Mouse (Mus musculus) layer of hippocampus, adult 8-10 months (tissue): ENCODE measurements around the gene Icos. TPM values are rescaled to one million over a fixed set of nuclear protein-coding genes. Genes with fewer than 3 reads are reported as not detected.

Experiments
- DNase-seq, 2 experiments: peaks; one replicate each; pipeline ENCODE4 v3.0.0; 2022; ENCODE audit warnings: low spot score in 2 of 2
- total RNA-seq, 4 experiments: library from RNA; stranded (reverse); gene quantifications; 2 replicates each; pipeline ENCODE4 v1.2.4; 2022

Gene Icos
- total RNA-seq, 4 experiments from 2014 or later, result 0.11 to 0.32 TPM; not detected in 2

DNA sequence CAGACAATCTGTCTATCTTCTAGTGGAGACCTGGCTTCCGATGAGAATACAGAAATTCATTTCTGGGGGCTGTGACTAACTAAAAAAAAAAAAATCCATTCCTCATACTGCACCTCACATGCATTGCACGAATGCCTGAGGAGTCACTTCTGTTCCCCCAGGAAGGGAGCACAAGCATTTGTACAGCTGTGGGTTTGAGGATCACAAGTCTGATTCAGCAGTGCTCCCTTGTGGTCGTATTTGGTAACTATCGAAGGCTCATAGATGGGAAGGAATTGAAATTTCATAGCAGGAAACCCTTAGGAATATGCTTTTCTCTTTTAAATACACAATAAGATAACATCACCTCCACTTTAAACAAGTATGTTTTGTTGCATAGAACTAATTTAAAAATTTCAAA is 16.6 kb upstream of the Icos start:
- DNase-seq, result peak in 1 of 2 experiments; percentile 57

DNA sequence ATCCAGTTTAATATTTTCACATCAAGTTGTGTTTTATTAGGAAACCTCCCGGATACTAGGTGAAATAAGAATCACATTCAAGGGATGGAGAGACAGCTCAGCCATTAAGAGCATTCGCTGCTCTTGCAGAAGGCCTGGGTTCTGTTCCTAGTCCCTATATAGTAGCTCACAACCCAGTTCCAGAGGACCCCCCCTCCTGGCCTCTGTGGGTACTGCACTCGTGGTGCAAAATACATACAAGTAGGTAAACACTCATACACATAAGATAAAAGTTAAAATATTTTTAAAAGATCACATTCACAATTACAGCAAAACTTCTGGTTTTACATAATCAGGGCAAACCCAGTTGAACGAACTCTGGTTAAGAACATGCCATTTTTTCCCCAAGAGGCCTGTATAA is 15.6 kb upstream of the Icos start:
- no peak for DNase-seq

DNA sequence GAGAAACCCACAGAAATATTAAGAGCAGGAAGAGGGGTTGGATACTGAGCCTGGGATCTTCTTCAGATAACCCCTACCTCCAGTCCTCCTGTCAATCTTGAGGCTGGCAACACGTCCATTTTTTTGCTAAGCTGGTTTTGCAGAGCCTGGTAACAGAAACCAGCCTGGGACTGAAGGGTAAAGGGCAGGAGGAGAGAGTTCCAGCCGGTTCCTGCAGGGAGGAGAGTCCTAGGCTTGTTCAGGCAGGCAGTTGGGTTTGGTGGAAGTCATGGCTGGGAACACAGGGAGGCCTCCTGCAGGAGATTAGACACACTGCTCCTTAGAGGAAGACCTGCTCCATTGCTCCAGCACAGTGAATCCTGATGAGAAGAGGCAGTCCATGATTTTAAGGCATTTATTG is 10.2 kb upstream of the Icos start:
- DNase-seq, result no peak

DNA sequence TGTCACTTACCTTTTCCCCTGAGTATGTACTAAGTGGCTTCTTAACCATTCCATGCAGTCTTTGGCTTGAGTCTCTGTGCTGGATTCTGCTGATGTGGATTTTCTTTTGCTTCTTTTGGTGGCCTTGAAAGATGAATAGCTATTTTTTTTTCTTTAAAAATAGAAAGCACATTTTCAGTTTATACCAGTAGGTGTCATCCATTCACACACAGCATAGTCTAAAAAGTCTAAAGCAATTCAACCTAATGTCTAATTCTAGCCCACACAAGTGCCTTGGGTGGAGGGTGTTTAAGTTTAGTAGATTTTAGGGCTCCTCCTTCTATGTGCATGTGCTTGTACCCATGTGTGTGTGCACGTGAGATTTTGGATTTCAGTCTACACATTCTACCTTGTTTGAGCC is 6.9 kb upstream of the Icos start:
- no peak for DNase-seq

DNA sequence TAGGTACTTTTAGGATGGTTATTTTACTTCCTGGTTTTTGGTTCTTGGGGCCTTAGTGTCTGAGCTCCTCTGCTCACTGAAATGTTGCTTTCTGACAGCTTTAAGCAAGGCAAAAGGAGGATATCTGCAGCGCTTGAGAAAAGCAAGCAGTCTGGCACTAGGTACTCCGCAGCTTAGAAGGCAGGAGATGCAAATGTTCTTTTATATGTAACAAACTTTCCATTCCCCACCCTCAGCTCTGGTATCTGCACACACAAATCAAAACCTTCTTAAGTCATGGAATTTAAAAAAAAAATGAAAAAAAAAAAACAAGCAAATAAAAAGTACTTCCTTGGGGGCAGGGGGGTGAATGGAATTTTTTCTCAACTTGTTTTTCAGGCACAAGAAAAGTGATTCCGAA is 3.5 kb upstream of the Icos start:
- DNase-seq, result no peak

DNA sequence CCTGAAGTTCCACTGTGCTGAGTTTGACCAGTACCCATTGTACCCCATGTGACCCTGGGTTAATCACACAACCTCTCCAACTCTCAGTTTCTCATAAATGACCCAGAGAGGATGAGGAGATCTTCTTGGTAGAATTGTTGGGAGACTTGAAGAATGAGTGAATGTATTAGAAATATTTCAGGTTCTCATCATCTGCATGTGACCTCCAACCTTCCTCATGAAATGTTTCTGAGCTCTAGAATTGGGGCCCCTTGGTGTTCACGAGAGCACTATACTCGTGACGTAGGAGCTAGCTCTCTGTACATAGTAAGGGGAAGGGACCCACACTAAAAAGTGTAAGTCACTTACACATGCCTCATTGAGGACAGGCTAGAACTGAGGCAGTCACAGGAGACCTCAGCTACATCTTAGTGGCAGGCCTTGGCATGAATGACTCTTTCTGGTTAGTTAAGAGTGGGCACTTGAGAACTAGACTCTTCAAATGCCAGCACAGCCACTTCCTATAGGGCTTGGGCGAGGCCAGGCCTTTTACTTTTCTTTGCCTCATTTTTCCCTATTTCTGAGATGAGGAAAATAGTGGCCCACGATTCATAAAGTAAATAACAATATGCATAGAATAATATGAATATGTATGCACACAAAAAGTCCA is 2.0 kb upstream of the Icos start:
- DNase-seq, result no peak

DNA sequence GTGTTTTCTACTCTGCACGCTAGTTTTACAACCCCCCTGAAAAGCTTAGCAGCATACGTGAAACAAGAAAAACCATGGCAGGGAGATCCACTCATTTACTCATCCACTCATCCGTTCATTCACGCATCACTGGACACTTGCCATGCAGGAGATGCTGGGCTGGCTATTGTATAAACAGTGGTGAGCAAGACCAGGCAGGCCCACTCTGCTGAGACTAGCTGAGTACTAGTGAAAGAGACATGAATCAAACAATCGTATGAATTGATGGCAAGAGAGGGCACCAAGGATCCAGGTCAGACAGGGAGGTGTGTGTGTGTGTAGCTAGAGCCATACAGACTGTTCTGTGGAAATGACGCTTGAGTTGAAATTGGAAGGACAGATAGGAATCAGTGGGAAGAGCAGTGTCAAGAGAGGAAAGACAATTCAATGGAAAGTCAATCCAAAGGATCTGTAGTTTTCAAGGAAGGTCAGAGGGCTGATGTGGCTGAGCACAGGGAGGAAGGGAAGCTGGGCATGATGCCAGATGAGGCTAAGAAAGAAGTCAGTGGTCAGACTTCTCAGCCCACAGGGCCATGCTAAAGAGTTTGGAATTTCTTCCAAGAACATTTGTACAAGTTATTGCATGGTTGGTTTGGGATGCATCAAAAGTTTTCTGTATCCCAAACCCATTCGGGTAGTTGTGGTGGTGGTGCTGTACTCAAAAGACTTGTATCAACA is 1.6 kb downstream of the Icos start:
- no peak for DNase-seq

DNA sequence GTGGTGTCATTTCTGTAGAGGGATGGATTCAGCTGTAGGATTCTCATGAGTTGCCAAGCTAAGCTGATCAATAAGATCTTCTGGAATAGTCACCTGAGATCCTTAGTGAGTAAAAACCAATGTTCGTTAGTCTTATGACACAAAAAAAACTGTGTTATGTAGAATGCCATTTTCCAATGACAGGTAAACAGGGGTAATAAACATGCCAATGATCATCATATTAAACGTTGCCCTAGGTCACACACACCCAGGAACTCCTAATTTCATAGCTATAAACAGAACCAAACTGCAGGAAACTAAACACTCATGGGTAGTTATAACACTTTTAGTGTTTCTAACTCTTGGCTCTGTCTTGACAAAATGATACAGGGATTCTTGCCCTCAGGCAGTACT is 2.1 kb downstream of the Icos start:
- no peak for DNase-seq

DNA sequence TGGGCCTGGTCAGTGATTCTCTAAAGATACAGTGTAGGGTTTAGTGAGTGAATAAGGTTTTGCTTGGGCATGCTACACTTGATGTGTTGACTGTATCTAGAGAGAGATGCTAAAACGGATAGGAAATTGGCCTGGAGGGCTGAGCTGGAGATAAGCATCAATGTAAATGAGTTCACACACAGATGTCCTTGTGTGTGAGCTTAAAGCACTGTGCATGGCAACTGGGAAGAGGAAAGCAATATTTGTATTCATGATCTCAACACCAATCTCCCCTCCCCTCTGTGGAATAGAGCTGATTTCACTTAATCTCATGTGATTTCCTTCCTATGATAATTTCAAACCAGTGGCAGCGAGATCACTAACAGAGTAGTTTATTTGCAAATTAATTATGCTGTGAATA is 7.3 kb downstream of the Icos start:
- no peak for DNase-seq

DNA sequence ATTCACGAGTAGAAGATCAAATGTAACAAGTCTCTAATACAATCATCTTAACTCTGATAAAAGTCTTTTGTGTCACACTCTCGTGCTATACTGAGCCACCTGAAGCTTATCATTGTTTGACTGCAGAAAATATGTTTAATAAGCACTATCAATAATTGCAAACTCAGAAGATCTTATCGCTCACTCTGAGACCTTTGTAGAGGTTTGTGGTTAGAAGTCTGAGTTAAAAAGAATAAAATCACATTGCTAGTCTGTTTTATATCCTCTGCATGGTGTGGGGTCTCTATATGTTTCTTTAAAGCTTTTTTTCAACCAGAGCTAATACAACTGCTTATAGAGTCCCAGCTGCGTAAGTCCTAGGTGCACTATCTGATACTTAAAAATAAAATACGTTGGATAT is 8.4 kb downstream of the Icos start:
- no peak for DNase-seq

DNA sequence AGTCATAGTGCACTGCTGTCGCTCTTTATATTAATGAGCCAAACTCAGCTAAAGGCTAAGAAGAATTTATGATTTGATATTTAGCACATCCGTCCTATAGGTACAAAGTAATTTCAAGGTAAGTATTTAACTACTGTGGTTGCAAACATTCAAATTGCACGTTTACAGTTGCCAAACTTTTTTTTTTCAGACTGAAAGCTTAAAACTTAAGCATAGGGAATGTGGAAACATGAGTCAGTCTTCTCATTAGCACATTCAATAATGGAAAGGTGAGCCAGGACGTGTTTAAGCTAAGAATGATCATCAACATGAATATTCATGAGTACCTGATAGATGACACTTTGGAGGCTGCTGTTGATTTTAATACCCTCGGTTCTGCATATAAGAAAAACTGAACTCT is 11.4 kb downstream of the Icos start:
- no peak for DNase-seq

DNA sequence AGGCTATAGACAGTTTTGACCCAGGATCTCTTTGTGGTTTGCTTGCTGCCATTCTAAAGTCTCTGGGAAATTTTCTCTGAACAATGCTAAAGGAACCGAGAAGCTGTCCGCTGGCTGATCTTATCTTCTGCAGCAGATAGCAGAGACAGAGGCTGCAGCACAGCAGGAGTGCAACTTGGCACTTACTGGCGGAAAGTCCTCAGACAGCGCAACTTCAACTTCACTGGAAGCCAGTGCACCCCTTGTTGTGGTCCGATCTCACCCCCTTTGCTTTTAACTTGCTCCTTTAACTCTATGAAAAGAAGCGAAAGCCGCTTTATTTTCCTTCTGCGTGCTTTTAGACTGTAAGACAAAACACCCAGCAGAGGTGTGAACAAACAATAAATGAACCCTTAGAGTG is 12.6 kb downstream of the Icos start:
- no peak for DNase-seq

DNA sequence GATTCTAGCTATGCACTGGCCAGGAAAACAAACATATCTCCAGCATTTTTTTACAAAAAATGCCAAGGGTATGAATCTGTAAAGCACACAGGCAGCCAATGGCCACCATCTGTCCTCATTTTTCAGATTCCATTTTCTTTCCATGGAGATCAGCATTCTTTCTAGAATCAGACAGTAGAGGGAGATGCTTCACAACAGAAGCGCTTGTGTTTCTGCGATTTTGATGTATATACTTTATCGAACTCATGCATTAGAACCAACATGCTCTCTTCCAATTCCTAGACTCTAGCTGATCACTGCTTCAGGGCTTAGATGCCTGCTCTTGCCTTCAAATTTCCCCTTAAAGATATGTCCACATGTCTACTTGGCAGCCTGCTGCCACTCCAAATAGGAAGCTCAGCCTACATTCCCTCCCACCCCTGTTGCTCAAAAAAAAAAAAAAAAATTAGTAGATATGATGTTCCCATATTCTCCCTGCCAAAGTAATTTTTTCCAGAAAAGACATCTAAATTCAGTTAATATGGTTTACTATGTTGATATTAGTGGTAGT is 20.4 kb downstream of the Icos start:
- DNase-seq, result peak in 1 of 2 experiments; percentile 9

DNA sequence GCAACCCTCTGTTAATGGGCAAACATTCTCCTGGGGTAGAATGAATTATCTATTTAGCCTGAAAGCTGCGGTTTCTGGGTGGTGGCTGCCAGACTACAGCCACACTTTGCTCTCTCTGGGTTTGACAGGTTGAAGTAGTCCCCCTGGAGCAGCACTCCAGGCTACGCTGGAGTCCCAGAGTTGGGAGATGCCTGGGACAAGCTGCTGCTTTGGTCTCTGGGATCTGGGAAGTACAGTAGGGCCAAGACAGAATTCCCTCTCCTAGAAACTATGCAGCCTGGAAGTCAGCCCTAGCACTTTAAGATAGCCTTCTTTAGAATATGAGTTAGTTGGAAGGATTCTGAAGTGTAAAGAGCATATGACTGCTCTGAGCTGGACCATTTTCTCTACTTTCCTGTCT is 21.0 kb downstream of the Icos start:
- no peak for DNase-seq

DNA sequence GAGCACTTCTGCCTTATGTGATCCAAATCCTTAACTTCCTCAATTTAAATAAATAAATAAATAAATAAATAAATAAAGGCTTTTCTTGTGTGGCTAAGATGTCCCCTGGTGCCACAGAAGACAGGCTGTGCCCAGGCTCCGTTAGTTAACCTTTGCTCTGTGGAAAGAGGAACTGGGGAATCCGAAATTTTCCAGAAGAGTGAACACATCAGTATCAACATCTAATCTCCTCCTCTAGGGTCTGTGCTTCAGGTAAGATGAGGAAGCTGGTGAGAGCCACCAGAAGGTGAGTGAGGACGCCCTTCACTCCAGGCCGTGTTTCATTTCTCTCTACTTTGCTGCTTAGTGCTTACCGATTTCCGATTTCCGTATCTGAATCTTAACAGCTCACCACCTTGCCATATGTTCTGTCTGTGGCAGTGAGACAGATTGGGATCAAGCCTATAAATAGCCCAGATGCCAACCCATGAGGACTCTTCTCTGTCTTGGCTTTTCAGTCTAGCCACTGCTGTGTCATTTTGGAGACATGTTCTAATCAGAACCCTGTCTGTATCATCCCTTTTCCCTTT is 24.1 kb downstream of the Icos start:
- DNase-seq, result no peak

DNA sequence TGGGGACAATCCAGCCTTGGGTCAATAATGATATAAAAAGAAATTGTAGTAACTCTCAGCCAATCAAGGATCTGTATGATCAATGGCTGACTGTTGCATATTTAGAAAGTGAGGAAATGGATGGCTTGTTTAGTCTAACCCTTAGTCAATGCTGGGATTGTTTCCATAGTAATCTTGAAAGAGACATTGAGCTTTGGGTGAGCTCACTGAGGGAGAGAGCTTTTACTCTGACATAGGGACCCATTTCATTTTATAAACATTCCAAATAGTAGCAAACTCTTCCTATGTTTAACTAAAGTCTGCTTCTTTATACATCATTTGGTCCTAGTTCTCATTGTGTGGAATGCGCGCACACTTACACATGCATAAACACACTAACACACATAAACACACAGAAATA is 28.5 kb downstream of the Icos start:
- no peak for DNase-seq

DNA sequence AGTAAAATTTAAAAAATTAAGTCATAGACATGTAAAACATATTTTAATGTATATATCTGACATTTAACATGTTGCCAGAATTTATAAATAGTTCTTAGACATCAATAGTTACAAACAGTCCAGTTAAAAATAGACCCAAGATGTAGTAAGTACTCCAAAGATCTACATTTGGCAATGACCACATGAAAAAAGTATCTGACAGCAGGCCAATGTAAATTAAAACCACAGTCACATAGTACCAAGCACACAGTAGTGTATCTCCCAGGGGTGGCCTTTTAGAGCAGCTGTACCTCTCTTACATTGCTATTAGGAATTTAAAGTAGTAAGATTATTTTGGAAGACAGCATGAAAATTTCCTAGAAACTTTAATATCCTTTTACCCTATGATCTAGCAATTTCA is 29.8 kb downstream of the Icos start:
- DNase-seq, result no peak

DNA sequence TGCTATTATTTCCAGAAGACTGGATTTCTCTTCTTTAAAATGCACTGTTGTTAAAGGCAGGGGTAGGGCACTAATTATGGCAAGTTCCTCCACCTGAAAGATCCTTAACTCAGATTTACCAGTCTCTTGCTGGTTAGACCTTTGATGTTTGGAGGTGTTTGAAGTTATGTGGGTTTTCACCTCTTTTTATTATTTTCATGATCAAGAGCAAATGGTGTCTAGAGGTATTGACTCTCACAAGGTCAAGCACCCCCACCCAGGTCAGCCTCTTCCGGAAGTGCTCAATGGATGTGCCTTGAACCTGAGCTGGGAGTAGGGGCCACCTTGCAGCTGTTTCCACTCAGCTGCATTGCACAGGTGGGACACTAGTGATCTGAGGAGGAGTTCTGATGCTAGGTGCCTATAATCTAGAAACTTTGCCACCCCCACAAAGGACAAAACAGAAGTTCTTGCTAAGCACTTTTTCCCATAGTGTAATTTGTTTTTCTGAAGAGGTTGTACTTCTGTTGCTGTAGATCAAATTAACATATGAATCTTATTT is 38.9 kb downstream of the Icos start:
- DNase-seq, result no peak

DNA sequence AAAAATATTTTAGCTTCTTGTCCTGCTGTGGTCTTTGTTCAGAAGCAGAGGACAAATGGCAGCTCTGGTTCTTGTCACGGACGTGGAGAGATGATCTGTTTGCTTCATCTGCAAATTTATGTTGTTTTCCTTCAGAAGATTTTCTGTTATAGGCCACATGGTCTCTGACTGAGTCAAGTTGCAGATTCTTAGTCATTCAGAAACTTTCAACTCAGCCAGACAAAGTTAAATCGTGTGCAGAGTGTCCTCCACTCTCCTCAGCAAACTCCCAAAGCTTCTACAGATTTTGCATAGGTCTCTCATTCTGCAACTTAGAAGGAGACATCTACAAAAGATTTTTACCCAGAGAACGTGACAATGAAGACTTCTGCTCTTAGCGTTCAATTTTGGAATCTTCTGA is 49.0 kb downstream of the Icos start:
- DNase-seq, result no peak

DNA sequence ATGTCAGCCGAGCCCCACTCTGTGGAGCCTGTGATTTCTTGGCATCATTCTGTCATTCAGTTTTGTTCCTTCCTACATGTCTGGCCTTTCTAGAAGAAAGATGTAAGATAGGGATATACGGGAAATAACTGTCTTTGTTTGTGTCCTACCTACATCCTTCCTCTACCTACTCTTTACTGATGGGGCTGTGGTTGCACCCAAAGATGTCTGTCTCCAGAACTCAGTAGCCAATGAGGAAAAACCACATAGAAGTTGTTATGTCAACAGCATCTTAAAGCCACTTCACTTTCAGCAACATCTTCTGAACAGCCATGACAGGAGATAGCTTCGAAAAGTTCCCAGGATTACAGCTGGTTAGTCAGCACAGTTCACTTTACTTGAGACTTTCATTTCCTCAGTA is 49.8 kb downstream of the Icos start:
- no peak for DNase-seq

DNA sequence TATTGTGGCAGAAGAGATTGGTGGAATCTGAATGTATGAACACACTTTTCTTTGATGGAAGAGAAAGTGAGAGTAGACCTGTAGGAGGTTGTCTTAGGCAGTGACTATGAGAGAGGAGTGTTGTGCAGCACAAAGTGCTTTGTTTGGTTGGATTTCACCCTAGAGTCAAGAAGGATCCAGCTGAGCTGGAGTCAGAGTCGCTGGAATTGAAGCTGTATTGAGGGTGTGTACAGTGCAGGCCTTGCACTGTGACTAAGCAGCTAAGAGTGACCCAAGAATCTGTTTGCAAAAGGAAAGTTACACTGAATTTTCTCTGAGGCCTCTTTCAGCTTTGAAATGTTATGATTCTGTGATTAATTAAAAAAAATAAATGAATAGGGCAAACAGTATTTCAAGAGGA is 52.2 kb downstream of the Icos start:
- DNase-seq, result no peak

DNA sequence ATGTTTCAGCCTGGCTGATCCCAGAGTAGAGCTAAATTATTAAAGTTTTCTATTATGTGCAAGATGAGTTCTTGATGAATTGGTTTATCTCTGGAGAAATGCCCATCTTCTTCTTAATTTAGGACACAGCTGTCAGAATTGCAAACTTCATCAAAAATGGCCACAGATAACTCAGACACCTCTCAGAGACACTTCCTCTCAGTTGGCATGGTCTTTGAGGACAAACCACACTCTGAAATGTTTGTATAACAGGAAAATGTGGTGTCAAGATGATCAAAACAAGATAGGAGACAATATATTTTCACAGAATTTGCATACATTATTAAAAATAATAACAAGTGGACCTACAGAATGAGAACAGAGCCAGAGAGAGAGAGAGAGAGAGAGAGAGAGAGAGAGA is 52.8 kb downstream of the Icos start:
- DNase-seq, result no peak

DNA sequence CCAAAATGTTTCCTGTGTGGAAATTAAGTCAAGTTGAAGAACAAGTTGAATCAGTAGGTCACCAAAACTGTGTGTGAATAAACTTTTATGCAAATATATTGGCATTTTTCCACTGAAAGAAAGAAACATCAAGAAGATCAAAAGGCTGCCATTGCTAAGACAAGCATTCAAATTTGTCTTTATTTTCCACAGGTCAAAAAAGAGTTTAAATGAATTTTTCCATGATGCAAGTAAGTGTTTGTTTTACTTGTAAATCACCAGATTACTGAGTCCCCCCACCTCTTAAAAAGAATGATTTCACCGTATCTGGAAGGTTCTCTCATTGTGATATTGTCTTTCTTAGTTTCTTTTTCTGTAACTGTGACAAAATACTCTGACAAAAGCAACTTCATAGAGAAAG is 57.5 kb downstream of the Icos start:
- no peak for DNase-seq
